Mouse (Mus musculus): ENCODE results near the gene Itgal. TPM values are rescaled to one million over a fixed set of nuclear protein-coding genes. Genes with fewer than 3 reads are reported as not detected.

Gene Itgal
- total RNA-seq, 4 experiments from 2014 or later, result 1.9 to 3.1 (median 2.7) TPM

Other genes with a start within 250 kb of the Itgal start
- not detected for gene Zg16, start 208.9 kb upstream of the Itgal start, total RNA-seq (2022)
- gene AI467606, start 204.9 kb upstream of the Itgal start, total RNA-seq (2022), result 1 to 10 TPM; 1.4 to 1.8 (median 1.5) TPM
- gene Qprt, start 174.0 kb upstream of the Itgal start, total RNA-seq (2022), result under 1 TPM; 0.12 to 0.83 (median 0.31) TPM
- 1 to 10 TPM; 1.2 to 2.0 (median 1.7) TPM for gene Spn, start 158.4 kb upstream of the Itgal start, total RNA-seq (2022)
- gene Cd2bp2, start 100.2 kb upstream of the Itgal start, total RNA-seq (2022), result 10 to 100 TPM; 61.9 to 89.2 (median 70.0) TPM
- 10 to 100 TPM; 47.9 to 63.7 (median 57.0) TPM for gene Tbc1d10b, start 87.8 kb upstream of the Itgal start, total RNA-seq (2022)
- 1 to 10 TPM; 2.8 to 6.2 (median 3.7) TPM for gene Mylpf, start 87.4 kb upstream of the Itgal start, total RNA-seq (2022)
- gene Zfp553, start 63.2 kb upstream of the Itgal start, total RNA-seq (2022), result 10 to 100 TPM; 11.6 to 19.5 (median 15.0) TPM
- 10 to 100 TPM in 2 of 4 experiments, 1 to 10 TPM in 2; 9.1 to 11.2 (median 10.3) TPM for gene Sept1, start 63.1 kb upstream of the Itgal start, total RNA-seq (2022)
- 10 to 100 TPM; 32.9 to 46.1 (median 39.7) TPM for gene Zfp771, start 52.0 kb upstream of the Itgal start, total RNA-seq (2022)
- gene Dctpp1, start 35.6 kb upstream of the Itgal start, total RNA-seq (2022), result 10 to 100 TPM; 28.2 to 36.5 (median 31.6) TPM
- 100 to 1,000 TPM in 1 of 4 experiments, 10 to 100 TPM in 3; 44.5 to 105 (median 76.5) TPM for gene Sephs2, start 22.2 kb upstream of the Itgal start, total RNA-seq (2022)
- 10 to 100 TPM; 25.9 to 29.4 (median 28.0) TPM for gene Zfp768, start 49.3 kb downstream of the Itgal start, total RNA-seq (2022)
- gene Zfp747, start 79.8 kb downstream of the Itgal start, total RNA-seq (2022), result 10 to 100 TPM; 11.1 to 14.4 (median 12.5) TPM
- gene 9130019O22Rik, start 90.9 kb downstream of the Itgal start, total RNA-seq (2022), result 1 to 10 TPM; 4.5 to 6.6 (median 5.9) TPM
- gene E430018J23Rik, start 97.4 kb downstream of the Itgal start, total RNA-seq (2022), result 10 to 100 TPM; 10.3 to 12.7 (median 11.4) TPM
- gene Zfp764, start 110.6 kb downstream of the Itgal start, total RNA-seq (2022), result 10 to 100 TPM in 1 of 4 experiments, 1 to 10 TPM in 3; 6.8 to 10.0 (median 8.3) TPM
- gene Zfp688, start 125.8 kb downstream of the Itgal start, total RNA-seq (2022), result 10 to 100 TPM; 15.5 to 22.0 (median 19.5) TPM
- 1 to 10 TPM; 3.8 to 6.7 (median 4.5) TPM for gene Zfp689, start 152.9 kb downstream of the Itgal start, total RNA-seq (2022)
- 10 to 100 TPM; 49.1 to 65.5 (median 58.2) TPM for gene Prr14, start 163.4 kb downstream of the Itgal start, total RNA-seq (2022)
- 10 to 100 TPM; 64.6 to 98.2 (median 75.6) TPM for gene Fbrs, start 182.9 kb downstream of the Itgal start, total RNA-seq (2022)
- gene Srcap, start 215.7 kb downstream of the Itgal start, total RNA-seq (2022), result 100 to 1,000 TPM; 103 to 156 (median 120) TPM
- 10 to 100 TPM; 21.9 to 28.0 (median 26.2) TPM for gene Gm42715, start 223.3 kb downstream of the Itgal start, total RNA-seq (2022)

All from adrenal gland, adult 8-10 months (tissue).